Mouse (Mus musculus) lung, adult 18-20 months (tissue): Measurements from ENCODE around the gene Ulk4.
A peak's percentile ranks its signal among the peaks of the same experiment; 100 is the strongest.

Source experiments
- DNase-seq, 2 experiments: peaks; one replicate each; pipeline ENCODE4 v3.0.0; 2022; ENCODE audit warnings: mixed read lengths in 2 of 2

The Ulk4 gene

DNA sequence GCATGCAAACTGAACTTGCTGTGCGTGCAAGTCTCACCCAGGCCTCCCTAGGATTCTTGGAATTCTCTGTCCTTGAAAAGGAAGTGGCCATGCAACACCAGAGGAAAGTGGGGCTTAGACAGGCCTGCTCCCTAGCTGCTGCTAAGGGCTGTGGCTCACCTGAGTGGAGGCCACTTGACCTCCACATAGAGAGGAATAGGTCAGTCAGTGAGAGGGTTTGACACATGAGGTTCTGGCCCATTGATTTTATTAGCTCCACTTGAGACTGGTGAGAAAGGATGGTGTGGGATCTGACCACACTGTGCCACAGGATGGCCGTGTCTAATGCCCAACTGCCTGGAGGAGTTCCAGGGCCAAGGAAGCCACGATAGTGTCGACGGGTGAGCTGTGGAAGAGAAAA lies 312.8 kb downstream of the Ulk4 start:
- DNase-seq = peak; percentile 44 to 53

DNA sequence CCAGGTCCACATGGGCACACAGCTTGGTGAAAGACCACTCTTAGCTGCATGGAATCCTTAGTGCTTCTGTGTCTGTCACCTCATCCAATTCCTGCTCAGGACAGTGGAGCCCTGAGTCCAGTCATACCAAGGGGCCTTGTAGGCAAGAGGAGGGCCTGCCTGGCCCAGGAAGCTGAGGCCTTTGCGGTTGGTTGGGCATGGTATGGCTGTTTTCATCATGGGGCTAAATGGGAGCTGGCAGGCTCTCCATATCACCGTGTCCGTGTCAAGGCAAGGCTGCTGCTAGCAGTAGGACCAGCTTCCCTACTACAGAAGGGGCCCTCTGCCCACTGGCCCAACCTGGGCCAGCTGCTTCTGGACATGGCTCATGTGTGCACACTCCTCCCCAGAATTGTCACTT lies 313.3 kb downstream of the Ulk4 start:
- no peak for DNase-seq

DNA sequence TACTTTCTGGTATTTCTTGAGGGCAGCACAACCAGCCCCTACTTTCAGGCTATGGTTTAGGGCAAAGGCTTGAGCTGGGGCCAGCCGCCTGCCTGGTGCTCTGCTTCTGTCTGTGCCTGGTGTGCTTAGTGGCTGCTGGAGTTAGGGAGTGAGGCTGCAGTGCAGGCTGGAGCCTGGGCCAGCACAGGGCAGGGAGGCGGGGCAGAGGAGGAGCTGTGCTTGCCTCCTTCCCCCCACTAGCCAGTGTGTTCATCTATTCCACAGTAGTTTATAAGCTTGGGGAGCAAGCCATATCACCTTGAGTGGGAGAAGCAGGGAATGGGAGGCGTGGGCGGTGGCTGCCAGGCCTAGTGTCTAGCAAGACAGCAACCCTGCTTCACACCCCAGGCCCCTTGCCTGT lies 313.9 kb downstream of the Ulk4 start:
- no peak for DNase-seq

DNA sequence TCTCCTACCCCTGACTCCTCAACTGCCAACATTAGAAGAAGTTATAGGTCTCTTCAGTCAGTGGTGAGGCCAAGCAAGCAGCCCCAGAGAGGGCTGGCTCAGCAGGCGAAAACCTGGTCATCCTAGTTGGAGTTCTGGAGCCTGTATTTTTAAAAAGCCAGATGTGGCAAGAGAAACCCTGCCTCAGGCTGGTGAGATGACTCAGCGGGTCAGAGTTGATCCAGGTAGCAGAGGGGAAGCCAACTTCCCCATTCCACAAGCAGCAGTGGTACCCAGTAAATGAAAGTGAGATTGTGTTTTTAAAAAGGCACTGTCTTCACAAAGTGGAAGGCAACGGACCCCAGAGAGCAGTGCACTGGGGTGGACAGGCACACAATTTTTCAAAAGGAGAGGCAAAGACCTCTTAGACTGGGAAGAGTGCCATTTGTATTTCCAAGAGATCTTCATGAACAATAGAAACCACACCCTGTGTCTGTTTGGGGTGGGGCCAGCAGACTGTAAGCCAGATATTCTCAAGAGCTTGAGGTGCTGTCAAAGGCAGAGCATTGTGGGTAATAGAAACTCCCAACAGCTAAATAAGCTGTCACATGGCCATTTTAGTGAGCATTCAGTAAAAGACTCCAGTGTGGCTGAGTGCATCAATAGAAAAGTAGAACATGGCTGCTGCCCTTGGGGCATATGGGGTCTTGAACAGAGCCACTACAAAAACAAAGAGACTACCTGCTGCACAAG lies 314.9 kb downstream of the Ulk4 start:
- DNase-seq = peak; percentile 49 to 76

DNA sequence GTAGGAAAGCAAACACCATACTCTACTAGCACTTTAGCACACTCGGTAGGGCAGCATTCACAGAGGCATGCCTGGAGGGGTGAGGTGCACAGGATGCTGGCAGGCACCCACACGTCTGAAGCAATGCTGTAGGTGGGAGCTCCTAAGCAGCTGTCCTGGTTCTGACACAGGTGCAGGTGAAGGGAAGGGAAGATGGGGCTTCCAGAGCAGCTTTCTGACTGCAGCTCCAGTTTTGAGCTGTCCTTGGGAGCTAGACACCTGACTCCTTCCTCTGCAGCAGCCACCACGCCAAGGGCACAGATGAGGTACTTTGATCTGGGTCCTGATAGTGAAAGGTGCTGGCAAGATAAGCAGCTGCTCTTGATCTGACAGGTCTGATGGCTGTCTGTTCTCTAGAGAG lies 315.5 kb downstream of the Ulk4 start:
- DNase-seq = no peak

DNA sequence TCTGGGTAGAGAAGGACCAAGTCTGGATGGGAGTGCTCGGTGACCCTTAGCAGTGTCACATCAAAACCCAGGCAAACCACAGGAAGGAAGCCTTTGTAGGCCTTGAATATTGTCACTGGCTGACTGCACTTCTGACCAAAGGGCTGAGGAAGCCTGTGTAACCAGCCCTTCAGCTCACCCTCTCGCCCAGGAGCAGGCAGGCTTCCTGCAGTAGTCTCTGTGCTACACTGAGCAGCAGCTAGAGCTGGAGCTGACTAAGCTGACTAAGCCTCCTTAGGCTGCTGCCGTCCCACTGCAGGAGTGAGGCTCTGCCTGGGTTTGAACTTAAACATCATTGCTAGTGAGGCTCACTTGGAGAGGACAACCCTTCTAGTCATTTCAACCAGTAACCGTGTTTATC lies 316.4 kb downstream of the Ulk4 start:
- DNase-seq = no peak

DNA sequence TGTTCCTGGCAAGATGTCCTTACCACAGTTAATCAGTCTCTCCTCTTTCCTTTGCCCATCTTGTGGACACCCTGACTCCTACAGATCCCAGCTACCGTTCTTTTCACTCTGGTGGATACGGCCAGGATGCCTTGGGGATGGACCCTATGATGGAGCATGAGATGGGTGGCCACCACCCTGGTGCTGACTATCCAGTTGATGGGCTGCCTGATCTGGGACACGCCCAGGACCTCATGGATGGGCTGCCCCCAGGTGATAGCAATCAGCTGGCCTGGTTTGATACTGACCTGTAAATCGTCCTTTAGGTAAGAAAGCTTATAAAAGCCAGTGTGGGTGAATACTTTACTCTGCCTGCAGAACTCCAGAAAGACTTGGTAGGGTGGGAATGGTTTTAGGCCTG lies 317.8 kb downstream of the Ulk4 start:
- no peak for DNase-seq

DNA sequence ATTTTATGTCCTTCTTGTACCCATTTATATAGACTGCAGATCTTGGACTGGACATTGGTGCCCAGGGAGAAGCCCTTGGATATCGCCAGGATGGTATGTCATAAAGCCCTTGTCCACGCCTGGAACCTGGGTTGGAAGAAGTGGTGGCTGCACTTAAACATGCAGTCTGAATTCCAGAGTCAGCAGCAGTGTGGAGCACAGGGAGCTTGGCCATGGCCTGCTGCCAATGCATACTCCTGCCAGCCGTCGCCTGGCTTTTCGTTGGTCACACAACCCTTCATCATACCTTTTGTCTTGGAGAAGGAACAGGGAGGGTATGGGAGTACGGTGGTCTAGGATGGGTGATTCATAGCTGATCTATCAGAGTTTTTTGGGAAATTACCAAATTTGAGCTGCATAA lies 318.4 kb downstream of the Ulk4 start:
- DNase-seq = no peak

DNA sequence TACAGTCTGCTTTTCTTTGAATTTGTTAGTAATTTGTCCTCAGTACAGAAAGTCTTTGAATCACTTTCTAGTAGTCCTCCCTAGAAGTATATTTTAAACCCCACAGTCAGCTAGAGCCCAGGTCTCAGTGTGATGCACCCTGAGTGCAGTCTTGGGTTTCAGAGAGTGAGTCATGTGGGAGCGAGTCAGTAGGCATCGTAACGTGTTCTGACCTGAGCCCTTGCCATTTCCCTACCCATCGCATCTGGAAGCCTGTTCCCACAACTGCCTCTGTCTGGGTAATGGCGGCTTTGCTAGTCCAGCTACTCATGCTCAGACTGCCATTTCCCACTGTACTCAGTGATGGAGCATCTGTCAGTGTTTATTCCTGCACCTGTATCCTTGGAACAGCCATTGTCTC lies 318.9 kb downstream of the Ulk4 start:
- DNase-seq = no peak

DNA sequence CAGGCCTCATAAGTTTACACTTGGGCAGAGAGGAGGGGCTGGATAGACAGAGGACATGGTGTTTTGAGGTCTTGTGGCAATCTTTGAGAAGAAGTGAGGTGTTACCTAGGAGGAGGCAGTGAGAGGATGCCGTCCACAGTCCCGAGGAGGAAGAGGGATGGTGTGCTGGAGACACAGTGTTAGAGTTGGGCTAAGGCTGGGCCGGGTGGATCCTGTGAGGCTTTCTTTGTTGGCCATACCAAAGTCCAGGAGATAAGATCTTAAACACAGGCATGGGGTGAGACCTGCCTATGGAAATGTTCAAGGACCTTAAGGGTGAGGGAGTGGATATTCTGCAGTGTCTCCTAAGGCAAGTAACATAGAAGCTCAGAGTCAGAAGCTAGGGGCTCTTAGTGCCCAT lies 325.1 kb downstream of the Ulk4 start:
- no peak for DNase-seq

DNA sequence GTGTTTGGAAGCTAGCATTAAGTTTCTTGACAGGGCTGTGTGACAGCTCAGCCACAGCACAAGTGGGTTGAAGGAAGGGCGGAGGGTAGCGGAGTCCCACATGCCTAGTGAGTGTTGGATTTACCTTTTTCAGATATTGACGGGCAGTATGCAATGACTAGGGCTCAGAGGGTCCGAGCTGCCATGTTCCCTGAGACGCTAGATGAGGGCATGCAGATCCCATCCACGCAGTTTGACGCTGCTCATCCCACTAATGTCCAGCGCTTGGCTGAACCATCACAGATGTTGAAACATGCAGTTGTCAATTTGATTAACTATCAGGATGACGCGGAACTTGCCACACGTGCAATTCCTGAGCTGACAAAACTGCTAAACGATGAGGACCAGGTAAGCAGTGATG lies 326.2 kb downstream of the Ulk4 start:
- no peak for DNase-seq

DNA sequence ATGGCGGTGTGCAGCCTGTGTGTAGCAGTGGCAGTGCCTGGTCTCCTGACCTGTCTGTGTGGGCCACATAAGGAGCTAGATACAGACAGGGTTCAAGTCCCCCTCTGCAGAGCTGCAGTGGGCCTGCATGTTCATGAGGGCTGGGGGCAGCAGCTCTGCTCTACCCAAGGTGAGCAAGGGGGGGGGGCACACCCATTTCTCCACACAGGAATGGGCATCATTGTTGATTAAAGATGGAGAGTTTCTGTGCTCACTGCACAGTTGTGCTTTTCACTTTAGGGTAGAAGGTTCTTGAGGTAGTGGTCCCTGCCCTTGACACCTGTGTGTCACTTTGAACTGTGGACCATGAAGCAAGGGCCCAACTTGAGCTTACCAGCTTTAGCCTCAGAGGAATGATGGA lies 328.2 kb downstream of the Ulk4 start:
- no peak for DNase-seq

DNA sequence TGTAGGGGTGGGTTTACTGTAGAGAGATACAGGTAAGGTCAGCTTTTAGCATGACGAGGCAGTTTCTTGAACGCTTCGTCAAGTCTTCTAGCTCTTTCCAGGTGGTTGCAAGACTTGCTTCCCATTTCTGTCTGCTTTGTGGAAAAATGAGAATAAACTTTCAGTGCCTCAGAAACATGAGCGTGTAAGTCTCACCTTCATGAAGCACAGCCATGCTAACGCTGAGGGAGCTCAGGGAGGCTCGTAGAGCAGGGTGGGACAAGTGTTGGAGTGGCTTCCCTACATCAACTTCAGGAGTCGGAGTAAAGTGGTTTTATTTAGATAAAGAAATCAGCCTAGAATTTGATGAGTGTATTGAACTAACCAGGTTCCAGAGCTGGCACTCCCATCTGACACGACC lies 330.9 kb downstream of the Ulk4 start:
- DNase-seq = no peak

DNA sequence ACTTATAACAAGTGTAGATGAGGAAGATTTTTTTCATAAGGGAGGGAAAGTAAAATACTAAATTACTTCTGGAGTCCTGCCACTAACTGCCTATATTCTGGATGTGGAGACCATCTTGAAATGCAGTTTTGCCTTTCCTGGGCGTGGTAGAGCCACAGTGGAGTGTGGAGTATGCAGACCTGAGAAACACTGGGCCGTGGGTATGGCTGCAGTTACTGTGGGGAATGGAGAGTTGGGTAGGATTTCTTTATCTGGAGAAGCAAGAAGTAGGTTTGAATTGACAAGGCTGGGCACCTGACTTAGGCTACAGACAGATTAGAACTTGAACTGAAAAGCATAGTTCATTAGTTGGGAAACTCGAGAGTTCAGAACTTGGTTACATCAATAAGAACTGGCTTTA lies 332.8 kb downstream of the Ulk4 start:
- no peak for DNase-seq

DNA sequence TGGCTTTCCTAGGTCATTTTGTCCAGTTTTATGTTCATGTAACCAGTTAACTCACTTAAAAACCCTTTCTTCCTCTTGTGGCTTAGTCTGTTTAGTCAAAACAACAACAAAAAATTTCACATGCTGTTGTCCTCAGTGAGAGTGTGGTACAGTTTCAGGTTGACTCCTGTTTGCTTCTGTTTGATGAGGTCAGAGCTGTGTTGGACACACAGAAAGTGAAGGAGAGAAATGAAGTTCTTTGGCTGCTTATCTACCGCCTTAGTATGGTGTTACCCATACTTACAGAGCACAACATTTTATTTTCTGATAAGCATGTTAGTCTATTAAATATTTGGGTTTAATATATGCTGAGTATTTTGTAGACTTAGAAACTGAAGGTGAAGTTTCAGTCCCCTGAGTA lies 333.2 kb downstream of the Ulk4 start:
- no peak for DNase-seq

DNA sequence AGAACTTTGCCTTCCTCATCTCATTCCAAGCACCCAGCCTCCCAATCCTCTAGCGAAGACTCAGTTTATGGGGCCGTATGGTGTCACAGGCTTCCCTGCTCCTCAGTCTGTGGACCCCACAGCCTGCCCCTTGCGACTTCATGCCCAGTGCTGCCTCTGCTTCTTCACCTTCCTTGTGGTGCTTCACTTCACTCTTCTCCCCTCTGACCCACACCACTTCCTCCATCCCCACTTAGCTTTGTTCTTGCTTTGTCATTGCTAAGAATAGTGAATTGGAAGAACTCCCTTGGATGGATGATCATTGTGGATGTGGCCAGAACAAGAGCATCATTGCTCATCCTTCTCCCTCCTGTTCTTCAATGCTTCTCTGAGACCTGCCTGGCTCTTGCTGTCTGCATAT lies 336.1 kb downstream of the Ulk4 start:
- no peak for DNase-seq

DNA sequence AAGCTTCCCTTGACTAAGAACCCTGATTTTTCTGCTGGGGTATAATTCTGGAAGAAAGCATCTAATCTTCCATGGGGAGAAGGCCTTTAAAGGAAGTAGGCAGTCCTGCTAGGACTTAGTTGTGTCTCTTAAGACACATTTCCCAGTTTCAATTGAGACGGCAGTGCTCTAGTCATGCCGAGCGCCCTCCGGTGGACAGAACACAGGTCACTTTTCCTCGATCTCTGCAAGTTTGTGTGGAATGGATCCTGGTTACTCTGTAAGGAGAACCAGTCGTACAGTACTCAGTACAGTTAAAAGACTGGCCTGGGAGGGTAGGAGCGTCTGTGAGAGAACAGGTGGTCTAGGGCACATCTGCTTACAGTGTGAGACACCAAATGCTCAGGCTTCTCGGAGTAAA lies 340.6 kb downstream of the Ulk4 start:
- peak; percentile 57 to 69 for DNase-seq

DNA sequence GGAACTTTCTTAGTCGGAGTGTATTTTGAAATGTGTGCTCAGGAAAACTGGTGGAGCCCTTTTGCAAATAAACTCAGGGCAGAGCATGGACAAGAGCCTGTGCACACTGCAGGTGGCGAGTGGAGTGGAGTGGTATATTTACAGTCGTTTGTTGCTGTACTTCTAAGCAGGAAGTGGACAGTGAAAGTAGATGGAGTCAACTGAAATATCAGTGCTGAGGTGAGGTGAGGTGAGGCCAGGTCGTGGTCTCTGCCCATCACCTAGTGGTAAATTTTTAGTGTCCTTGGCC lies 341.4 kb downstream of the Ulk4 start:
- peak in 1 of 2 experiments; percentile 48 for DNase-seq

DNA sequence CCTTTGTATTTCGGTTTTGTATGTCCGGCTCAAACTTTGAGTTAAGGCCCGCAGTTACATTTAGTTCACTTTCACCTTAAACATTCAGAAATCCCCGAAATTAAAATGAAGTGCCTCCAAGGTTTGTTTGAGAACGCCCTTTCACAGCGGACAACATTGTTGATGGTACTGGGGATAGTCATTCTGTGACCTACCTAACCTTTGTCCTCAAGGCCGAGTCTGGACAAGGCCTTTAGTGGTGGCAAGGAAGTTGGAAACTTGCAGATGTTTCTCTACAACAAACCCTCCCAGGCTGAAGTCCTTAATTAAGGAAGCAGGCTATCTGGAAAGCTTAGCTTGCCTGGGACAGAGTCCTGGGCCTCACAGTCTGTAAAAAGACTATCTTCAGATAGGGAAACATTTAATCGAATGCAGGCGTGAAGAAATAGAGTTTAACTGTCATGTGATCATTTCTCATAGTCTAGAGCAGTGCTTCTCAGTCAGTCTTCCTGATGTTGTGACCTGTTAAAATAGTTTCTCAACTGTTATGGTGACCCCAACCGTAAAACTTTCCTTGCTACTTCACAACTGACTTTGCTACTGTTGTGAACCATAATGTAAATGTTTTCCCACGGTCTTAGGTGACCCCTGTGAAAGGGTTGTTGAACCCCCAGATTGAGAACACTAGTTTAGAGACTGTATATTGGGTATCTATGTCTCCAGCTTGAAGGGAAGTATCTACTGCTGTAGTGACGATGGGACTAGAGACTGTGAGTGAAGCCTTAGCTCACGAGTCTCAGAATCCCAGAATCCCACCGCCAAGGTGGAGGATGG lies 342.0 kb downstream of the Ulk4 start:
- DNase-seq = no peak

DNA sequence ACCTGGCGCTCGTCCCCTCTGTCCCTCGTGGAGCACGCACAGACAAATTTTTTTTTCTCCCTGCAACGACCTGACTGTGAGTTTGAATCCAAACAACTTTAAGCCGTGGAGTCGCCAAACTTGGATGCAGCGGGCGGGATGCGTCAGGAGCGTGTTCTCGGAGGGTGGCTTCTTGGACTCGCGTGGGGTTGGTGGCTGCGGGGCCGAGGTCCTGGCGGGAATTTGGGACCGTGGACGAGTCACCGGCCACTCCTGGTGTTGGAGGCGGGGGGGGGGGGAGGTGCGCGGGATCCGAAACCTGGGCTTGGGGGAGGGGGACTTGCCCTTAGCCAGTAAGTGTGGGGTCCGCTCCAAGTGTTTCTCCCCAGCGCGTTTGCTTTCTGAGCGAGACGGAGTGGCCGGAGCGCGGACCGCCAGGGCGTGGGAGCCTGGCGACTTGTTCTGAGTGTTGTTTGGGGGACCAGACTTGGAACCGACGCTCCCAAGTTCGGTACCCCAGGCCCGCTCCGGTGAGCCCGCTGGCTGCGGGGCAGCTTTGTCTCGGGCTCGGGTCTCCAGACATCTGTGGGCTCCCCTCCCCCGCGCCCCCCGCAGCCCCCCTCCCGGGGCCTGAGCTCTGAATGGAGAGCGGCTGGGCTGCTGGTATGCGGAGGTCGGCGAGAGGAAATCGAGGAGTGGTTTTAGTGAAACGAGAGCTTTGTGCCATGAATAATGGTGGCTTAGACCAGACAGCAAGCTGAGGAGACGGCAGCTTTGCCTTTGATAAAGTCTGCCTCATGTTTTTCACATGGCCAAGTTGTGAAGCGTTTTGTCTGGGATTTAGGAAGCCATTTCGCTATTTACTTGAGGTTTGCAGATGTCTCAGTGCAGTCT lies 342.9 kb downstream of the Ulk4 start:
- DNase-seq = peak in 1 of 2 experiments; percentile 45

DNA sequence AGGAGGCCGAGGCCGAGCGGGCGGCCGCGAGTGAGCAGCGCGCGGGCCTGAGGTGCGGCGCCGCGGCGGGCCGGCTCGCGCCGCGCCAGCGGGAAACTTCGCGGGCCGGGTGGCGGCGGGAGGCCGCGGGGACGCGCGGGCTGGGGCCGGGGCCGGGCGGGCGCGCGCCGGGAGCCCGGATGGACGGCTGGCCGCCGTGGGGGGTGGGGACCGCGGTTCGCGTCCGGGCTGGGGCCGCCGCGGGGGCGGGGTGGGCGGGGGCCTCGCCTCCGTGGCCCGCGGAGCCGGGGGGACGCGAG lies 343.5 kb downstream of the Ulk4 start:
- no peak for DNase-seq

DNA sequence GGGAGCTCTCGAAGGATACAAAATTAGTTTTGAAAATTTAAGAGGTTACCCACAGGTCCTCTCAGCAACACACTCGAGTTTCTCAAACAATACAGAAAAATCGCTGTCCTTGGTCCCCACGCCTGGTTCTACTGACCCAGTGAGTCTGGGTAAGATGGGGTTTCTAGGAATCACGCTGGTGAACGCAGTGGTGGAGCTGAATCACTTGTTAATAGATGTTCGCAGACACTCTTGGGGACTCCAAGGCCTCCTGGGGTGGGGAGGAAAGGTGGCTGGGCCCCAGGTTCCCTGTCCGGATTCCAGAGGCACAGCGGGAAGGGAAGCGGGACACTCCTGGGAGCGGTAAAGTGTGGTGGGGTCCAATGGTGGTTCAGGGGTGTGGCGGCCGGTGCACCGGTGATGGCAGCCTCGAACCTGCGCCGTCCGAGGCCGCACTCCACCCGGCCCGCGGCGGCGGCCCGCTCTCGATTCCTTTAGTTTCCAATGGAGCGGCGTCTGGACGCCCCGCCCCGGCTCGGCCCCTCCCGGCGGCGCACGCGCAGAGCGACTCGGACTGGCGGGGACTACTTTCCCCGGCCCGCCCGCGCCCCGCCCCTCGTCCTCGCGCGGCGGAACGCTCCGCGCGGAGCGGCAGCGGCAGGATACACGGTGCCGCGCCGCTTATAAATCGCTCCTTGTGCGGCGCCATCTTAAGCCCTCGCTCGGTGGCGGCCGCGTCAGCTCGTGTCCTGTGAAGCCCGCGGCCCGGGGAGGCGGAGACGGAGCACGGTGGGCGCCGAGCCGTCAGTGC lies 344.0 kb downstream of the Ulk4 start:
- peak; percentile 95 to 96 for DNase-seq

DNA sequence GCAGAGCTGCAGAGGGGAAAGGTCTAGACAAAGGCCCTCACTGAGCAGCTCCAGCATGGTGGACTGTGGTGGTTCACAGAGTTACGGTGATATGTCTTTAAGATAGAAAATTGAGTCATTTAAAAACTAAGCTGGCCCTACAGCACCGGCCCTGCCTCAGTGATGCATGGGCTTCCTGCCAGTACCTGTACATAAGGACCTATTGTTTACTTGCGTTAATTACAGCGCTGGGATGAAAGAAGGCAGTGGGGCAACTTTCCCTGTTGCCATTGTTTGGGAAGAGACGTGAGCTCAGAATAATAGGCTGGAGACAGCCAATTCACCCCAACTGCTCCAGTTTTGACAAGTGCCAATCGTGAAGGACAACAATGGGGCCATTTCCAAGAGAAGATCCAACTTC lies 344.6 kb downstream of the Ulk4 start:
- DNase-seq = no peak
